22 mouse cellular contexts compared by ENCODE assay signal in the genomic region with DNA sequence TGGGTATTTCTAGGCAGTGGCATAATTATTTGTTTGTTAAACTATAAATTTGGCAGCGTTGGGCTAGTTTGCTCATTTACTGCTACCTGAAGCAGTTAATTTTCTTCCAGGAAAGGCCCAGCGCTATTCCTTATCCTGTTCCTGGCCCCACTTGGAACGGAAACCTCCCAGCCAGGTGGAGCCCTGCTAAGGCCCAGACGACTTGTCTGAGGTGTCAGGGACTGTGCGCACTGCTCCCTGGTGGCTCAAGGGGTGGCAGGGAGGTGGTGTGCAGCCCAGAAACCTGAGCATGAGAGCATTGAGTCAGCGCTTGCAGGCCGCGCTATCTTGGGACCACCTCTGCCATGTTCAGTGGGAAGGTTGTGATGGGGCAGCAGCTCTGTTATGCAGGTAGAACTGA.
"Had no signal": no experiment of that assay in that cellular context is flagged by ENCODE, and none has a peak within 500 bp of the region (broad histone marks: within the 10 kb centered on the region; RNA-seq: fewer than 3 reads in every experiment).

No protein-coding gene starts in this region.

- H3K4me2 ChIP-seq: heart, embryonic 12.5 days; hindbrain, embryonic 14.5 days; limb, embryonic 13.5 days; limb, embryonic 15.5 days; liver, embryonic 12.5 days had no signal

- H3K36me3 ChIP-seq: heart, embryonic 10.5 days; heart, embryonic 12.5 days; limb, embryonic 13.5 days; limb, embryonic 15.5 days; liver, embryonic 12.5 days had no signal

- H3K9ac ChIP-seq: heart, embryonic 12.5 days; hindbrain, embryonic 14.5 days; limb, embryonic 13.5 days; liver, embryonic 12.5 days; liver, embryonic 14.5 days had no signal

- DNase-seq: gastrocnemius, adult 2 months; gastrocnemius, postnatal 10 days; gastrocnemius, postnatal 25 days; heart, adult 18-20 months; heart, postnatal 10 days; heart, postnatal 4 days; kidney, adult 18-20 months; kidney, adult 8-10 months; kidney, postnatal 14 days; kidney, postnatal 4 days; left cerebral cortex, postnatal 4 days had no signal

- H3K27ac ChIP-seq: gastrocnemius, adult 2 months; heart, embryonic 10.5 days; hindbrain, embryonic 14.5 days; limb, embryonic 13.5 days; limb, embryonic 15.5 days; liver, embryonic 12.5 days; liver, embryonic 14.5 days had no signal

- H3K9me3 ChIP-seq: heart, embryonic 10.5 days; heart, embryonic 12.5 days; limb, embryonic 13.5 days; limb, embryonic 15.5 days; liver, embryonic 12.5 days had no signal

- H3K4me3 ChIP-seq: gastrocnemius, adult 2 months; heart, embryonic 10.5 days; heart, embryonic 12.5 days; left cerebral cortex, adult 2 months; limb, embryonic 13.5 days; limb, embryonic 15.5 days; liver, embryonic 12.5 days had no signal

- ATAC-seq: forebrain, embryonic 16.5 days; inflammation-experienced regulatory T-cells, adult 6 months; intestine, embryonic 16.5 days; liver, embryonic 12.5 days had no signal
